Mouse (Mus musculus) liver, adult 2 months (tissue): ENCODE results near the gene Zfp651. TPM values are rescaled to one million over a fixed set of nuclear protein-coding genes. Genes with fewer than 3 reads are reported as not detected.

ENCODE experiments used
- DNase-seq: peaks from one replicate; pipeline ENCODE4 v3.0.0-alpha.2; 2011; ENCODE audit warnings: low read depth, low spot score; ENCODE audit errors: extremely low read depth
- H3K27ac ChIP-seq: fragments of 200-500 bp; replicated peaks from 2 replicates; pipeline ENCODE4 v1.5.1; 2012; ENCODE audit warnings: low read depth, mild to moderate bottlenecking, control low read depth, inconsistent platforms, low read length; ENCODE audit not compliant: insufficient read depth
- H3K27me3 ChIP-seq: fragments of 200-500 bp; 2 replicates; pipeline ENCODE4 v1.6.1; 2012; ENCODE audit warnings: mild to moderate bottlenecking, moderate library complexity, low read length, inconsistent platforms; ENCODE audit not compliant: control insufficient read depth, insufficient read depth
- H3K36me3 ChIP-seq: fragments of 200-500 bp; 2 replicates; pipeline ENCODE4 v1.6.1; 2012; ENCODE audit warnings: low read length, inconsistent platforms; ENCODE audit not compliant: control insufficient read depth, insufficient read depth
- H3K4me1 ChIP-seq: fragments of 200-500 bp; 2 replicates; pipeline ENCODE4 v1.6.1; 2011; ENCODE audit warnings: low read length; ENCODE audit not compliant: control insufficient read depth, insufficient read depth
- H3K4me3 ChIP-seq: fragments of 200-500 bp; 2 replicates; pipeline ENCODE4 v1.5.1; 2011; ENCODE audit warnings: low read depth, mild to moderate bottlenecking, control low read depth, low read length, moderate library complexity; ENCODE audit not compliant: insufficient read depth
- H3K79me2 ChIP-seq: fragments of 200-500 bp; 2 replicates; pipeline ENCODE4 v1.6.1; 2012; ENCODE audit warnings: inconsistent platforms, mild to moderate bottlenecking, low read length, moderate library complexity; ENCODE audit not compliant: control insufficient read depth, insufficient read depth
- H3K9ac ChIP-seq: fragments of 200-500 bp; 2 replicates; pipeline ENCODE4 v1.6.1; 2012; ENCODE audit warnings: low read depth, mild to moderate bottlenecking, control low read depth, inconsistent platforms, low read length
- CTCF ChIP-seq: fragments of 200-500 bp; IDR thresholded peaks from 2 replicates; pipeline ENCODE4 v1.5.1; 2011; ENCODE audit warnings: low read depth, low read length, control low read depth
- POLR2A ChIP-seq: fragments of 200-500 bp; IDR thresholded peaks from 2 replicates; pipeline ENCODE4 v1.6.1; 2011; ENCODE audit warnings: low read length, control low read depth; ENCODE audit not compliant: insufficient read depth; ENCODE audit errors: extremely low read depth
- WGBS: fragments of 180-500 bp; shearing (Covaris S2); methylation state at CpG from one replicate; pipeline ENCODE4 v1.1.7; 2018; 5-methylcytosine and 5-hydroxymethylcytosine counted together
- polyA plus RNA-seq: library from polyadenylated mRNA; depleted of rRNA; stranded (reverse); fragments of >200 nt; gene quantifications from 2 replicates; pipeline ENCODE4 v1.2.3, GENCODE M21; 2012
- total RNA-seq: library from RNA; depleted of rRNA; stranded (reverse); fragments of >200 nt; gene quantifications from 2 replicates; pipeline ENCODE4 v1.2.3, GENCODE M21; 2014

Zfp651 gene
- total and polyA plus RNA-seq, 2 experiments: 0.37 to 1.2 TPM

DNA sequence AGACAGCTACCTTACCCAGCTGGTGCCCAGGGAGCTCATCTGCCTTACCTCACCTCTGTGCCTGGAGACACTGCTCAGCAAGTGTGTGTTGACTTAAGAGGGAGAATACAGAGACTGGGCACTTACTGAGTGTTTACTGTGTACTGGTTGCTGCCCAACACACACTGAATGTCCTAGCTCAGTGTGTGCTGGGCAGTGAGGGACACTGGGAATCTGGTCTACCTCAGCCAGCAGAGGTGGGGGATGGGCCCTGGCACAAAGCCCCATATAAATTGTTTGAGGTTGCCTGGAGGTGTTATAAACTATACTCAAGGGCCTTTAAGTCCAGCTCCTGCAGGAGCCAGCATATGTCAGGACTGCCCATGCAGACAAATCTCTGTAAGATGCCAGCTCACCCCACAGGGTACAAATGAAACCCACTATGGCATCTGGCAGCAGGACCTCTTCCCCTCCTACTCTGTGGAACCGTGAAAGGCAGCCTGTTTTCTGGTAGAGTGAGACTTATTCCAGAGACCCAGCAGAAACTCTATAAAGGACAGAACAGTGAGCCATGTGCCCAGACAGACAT is 35.9 kb downstream of the Zfp651 start:
- WGBS: 73% methylated on average over 1 of the region's 1 CpGs
- H3K27me3 ChIP-seq: no peaks in the 10 kb centered on the region
- no peaks in the 10 kb centered on the region for H3K36me3 ChIP-seq
- no peaks in the 10 kb centered on the region for H3K79me2 ChIP-seq
- H3K4me1 ChIP-seq: peaks cover 12% of the 10 kb centered on the region
- peak; percentile 55 for DNase-seq
- no peak overlapping the region for H3K27ac ChIP-seq
- TF ChIP-seq POLR2A (no peak), CTCF (no peak)
- no peak overlapping the region for H3K9ac ChIP-seq
- H3K4me3 ChIP-seq: no peak overlapping the region

DNA sequence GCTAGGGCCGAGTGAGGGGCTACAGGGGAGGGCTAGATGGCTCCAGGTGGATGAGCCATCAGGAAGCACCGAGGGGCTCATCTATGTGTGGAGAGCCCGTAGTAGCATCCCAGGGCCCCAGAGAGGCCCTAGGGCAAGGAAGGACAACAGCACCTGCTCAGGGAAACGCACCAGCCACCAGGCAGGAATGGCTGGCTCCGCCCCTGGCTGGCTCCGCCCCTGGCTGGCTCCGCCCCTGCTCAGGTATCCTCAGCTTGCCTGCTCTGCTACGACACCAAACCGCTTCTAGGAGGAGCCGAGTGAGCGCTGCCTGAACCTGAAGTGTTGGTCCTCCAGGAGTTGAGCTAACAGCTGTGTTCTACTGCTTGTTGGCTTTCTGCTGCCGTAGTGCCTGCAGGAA is 38.6 kb downstream of the Zfp651 start:
- no peak overlapping the region for H3K9ac ChIP-seq
- H3K36me3 ChIP-seq: no peaks in the 10 kb centered on the region
- no peaks in the 10 kb centered on the region for H3K79me2 ChIP-seq
- H3K4me3 ChIP-seq: no peak overlapping the region
- H3K4me1 ChIP-seq: peaks cover 12% of the 10 kb centered on the region
- TF ChIP-seq POLR2A (no peak), CTCF (no peak)
- no peak overlapping the region for H3K27ac ChIP-seq
- no peak for DNase-seq
- no peaks in the 10 kb centered on the region for H3K27me3 ChIP-seq
- 29% methylated on average over 12 of the region's 12 CpGs for WGBS

DNA sequence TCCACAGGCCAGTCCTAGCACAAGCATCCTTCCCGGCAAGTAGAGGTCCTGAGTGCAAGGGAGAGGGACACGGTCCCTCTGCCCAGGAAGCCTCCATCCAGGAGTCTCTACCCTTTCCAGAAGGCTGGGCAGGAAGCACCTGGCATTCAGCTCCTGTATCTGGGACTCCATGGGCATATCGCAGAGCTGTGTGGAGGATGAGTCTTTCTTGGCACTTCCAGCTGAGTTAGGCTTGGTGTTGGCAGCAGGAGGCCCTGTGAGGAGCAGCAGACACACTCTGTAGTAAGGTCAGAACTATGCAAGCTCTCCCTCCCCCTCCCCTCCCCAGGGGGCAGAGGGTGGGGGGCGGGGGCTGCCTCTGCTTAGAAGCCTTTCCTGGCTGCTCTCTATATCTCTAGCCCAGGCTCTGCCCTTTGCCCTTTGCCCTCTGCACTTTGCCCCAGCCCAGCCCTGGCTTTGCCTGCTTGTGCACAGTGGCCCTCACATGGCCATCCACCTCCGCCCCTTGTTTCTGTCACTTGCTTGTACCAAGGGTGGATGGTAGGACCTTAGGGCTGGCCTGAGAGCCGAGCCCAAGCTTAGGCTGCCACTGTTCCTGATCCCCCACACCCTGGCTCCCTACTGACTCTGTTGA is 39.9 kb downstream of the Zfp651 start:
- no peaks in the 10 kb centered on the region for H3K27me3 ChIP-seq
- TF ChIP-seq CTCF: no peak
- TF ChIP-seq POLR2A: no peak
- H3K4me3 ChIP-seq: no peak overlapping the region
- H3K79me2 ChIP-seq: no peaks in the 10 kb centered on the region
- H3K4me1 ChIP-seq: peaks cover 12% of the 10 kb centered on the region
- WGBS: 40% methylated on average over 6 of the region's 6 CpGs
- H3K9ac ChIP-seq: no peak overlapping the region
- no peaks in the 10 kb centered on the region for H3K36me3 ChIP-seq
- peak; percentile 54 for DNase-seq
- no peak overlapping the region for H3K27ac ChIP-seq

DNA sequence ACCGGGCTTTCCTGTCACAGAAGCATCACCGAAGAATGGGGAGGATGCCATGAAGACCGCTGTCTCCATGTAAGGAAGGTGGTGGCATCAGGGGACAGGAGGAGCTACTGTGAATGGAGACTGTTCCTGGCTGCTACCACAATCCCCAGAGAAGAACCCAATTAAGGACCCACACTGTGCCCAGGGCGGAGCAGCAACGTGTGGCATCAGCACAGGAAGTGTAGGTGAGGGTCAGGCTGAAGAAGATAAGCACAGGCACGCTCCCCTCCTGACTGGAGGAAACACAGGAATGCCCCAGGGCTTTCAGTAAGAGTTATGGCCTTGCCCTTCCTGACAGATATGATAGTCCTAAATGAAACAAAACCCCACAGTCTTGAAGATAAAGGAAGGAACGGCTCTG is 43.6 kb downstream of the Zfp651 start:
- Histone ChIP-seq H3K9ac (no peak overlapping the region), H3K27me3 (no peaks in the 10 kb centered on the region), H3K4me3 (no peak overlapping the region), H3K27ac (no peak overlapping the region), H3K4me1 (peaks cover 5% of the 10 kb centered on the region; the same call in 1 of the 2 replicates), H3K36me3 (no peaks in the 10 kb centered on the region), H3K79me2 (no peaks in the 10 kb centered on the region)
- no peak for DNase-seq
- WGBS: 72% methylated on average over 7 of the region's 7 CpGs
- no peak for TF ChIP-seq CTCF
- TF ChIP-seq POLR2A: no peak

DNA sequence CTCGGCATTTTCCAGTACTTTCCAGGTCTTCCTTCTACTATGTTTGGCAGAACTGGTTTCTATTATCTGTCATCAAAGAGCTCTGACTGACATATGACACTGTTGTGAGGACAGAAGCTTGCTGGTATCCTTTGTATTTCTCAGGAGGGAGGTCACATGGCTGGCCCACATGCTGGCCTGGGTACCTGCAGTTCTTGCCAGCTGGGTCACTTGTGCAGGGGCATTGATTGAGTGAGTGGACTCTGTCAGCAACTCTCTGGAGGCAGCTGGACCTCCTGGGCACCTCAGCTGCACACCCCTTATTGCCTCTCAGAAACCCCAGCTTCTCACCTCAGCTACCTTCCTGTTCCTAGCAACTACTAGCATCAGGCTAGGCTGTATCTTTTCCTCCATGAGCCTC is 48.4 kb downstream of the Zfp651 start:
- 37% methylated on average over 1 of the region's 1 CpGs for WGBS
- no peaks in the 10 kb centered on the region for H3K36me3 ChIP-seq
- TF ChIP-seq POLR2A (no peak), CTCF (no peak)
- H3K9ac ChIP-seq: no peak overlapping the region
- no peak overlapping the region for H3K27ac ChIP-seq
- no peak overlapping the region for H3K4me3 ChIP-seq
- H3K79me2 ChIP-seq: no peaks in the 10 kb centered on the region
- H3K27me3 ChIP-seq: no peaks in the 10 kb centered on the region
- H3K4me1 ChIP-seq: no peaks in the 10 kb centered on the region; the same call in 1 of the 2 replicates
- peak; percentile 80 for DNase-seq

GRCm38 (mm10) chr9:121807947-121808346 is 48.8 kb downstream of the Zfp651 start:
- WGBS: 59% methylated on average over 7 of the region's 7 CpGs
- H3K4me3 ChIP-seq: no peak overlapping the region
- peak; percentile 6 for DNase-seq

More at GRCm38 (mm10) chr9:121807947-121808346, 48.8 kb downstream of the Zfp651 start:
- Histone ChIP-seq H3K9ac (no peak overlapping the region), H3K4me1 (no peaks in the 10 kb centered on the region; the same call in 1 of the 2 replicates), H3K79me2 (no peaks in the 10 kb centered on the region), H3K36me3 (no peaks in the 10 kb centered on the region), H3K27ac (no peak overlapping the region), H3K27me3 (no peaks in the 10 kb centered on the region)
- TF ChIP-seq POLR2A (no peak), CTCF (no peak)
